Mouse (Mus musculus) hindbrain, embryonic 16.5 days (tissue): ENCODE results near the gene Bmp10. TPM values are rescaled to one million over a fixed set of nuclear protein-coding genes. Genes with fewer than 3 reads are reported as not detected.

ENCODE experiments used
- ATAC-seq: fragments of 200-750 bp; cut with Nextera tagmentation; 2 replicates; pipeline ENCODE4 v1.8.0; 2017; ENCODE audit warnings: moderate TSS enrichment, moderate library complexity
- H3K27ac ChIP-seq: fragments of 300-500 bp; sonication (generic); 2 replicates; pipeline ENCODE4 v1.5.1; 2014; ENCODE audit warnings: low read depth, mild to moderate bottlenecking, control low read depth, low read length, moderate library complexity
- H3K27me3 ChIP-seq: fragments of 300-500 bp; sonication (generic); replicated peaks from 2 replicates; pipeline ENCODE4 v1.6.1; 2014; ENCODE audit warnings: low read length; ENCODE audit not compliant: control insufficient read depth, insufficient read depth
- H3K36me3 ChIP-seq: fragments of 300-500 bp; sonication (generic); 2 replicates; pipeline ENCODE4 v1.6.1; 2014; ENCODE audit warnings: mild to moderate bottlenecking, low read length, moderate library complexity, mixed read lengths; ENCODE audit not compliant: control insufficient read depth, insufficient read depth
- H3K4me1 ChIP-seq: fragments of 300-500 bp; sonication (generic); 2 replicates; pipeline ENCODE4 v1.6.1; 2014; ENCODE audit warnings: low read depth, low read length; ENCODE audit not compliant: control insufficient read depth, insufficient read depth
- H3K4me2 ChIP-seq: fragments of 300-500 bp; sonication (generic); 2 replicates; pipeline ENCODE4 v1.6.1; 2014; ENCODE audit warnings: mild to moderate bottlenecking, low read length, control low read depth, moderate library complexity
- H3K4me3 ChIP-seq: fragments of 300-500 bp; sonication (generic); 2 replicates; pipeline ENCODE4 v1.5.1; 2014; ENCODE audit warnings: mild to moderate bottlenecking, low read length, control low read depth, moderate library complexity
- H3K9ac ChIP-seq: fragments of 300-500 bp; sonication (generic); 2 replicates; pipeline ENCODE4 v1.6.1; 2014; ENCODE audit warnings: low read depth, mild to moderate bottlenecking, control low read depth, low read length, moderate library complexity
- H3K9me3 ChIP-seq: fragments of 300-500 bp; sonication (generic); 2 replicates; pipeline ENCODE4 v1.6.1; 2014; ENCODE audit warnings: mild to moderate bottlenecking, low read length, moderate library complexity; ENCODE audit not compliant: control insufficient read depth
- WGBS: fragments of 180-500 bp; shearing (Covaris S2); extraction: QIAGEN DNeasy Blood & Tissue Kit; methylation state at CpG from one replicate; pipeline ENCODE4 v1.1.7; 2014; 5-methylcytosine and 5-hydroxymethylcytosine counted together
- polyA plus RNA-seq: library from polyadenylated mRNA; unstranded; fragments of >200 nt; fragmentation: Nextera tagmentation; extraction: Ambion mirVana; gene quantifications from 2 replicates; pipeline ENCODE4 v1.2.1, GENCODE M21; 2015

Gene Bmp10
- polyA plus RNA-seq, 1 experiment from 2014 or later, result not detected

- H3K27ac ChIP-seq, result no peak overlapping the region
These were observed 8.0 kb downstream of the Bmp10 start for GRCm38 (mm10) chr6:87436745-87437144.

GRCm38 (mm10) chr6:87443253-87443652 lies 14.5 kb downstream of the Bmp10 start:
- WGBS, result 90% methylated on average over 11 of the region's 11 CpGs

More at GRCm38 (mm10) chr6:87436745-87437144, 8.0 kb downstream of the Bmp10 start:
- Histone ChIP-seq H3K4me1 (no peaks in the 10 kb centered on the region; the same call in 1 of the 2 replicates), H3K4me2 (no peak overlapping the region), H3K36me3 (no peaks in the 10 kb centered on the region), H3K9ac (no peak overlapping the region), H3K4me3 (no peak overlapping the region), H3K27me3 (no peaks in the 10 kb centered on the region), H3K9me3 (no peaks in the 10 kb centered on the region)
- no peak for ATAC-seq
- 90% methylated on average over 8 of the region's 8 CpGs for WGBS

GRCm38 (mm10) chr6:87445222-87445621 lies 16.4 kb downstream of the Bmp10 start:
- no peak for ATAC-seq
- Histone ChIP-seq H3K36me3 (no peaks in the 10 kb centered on the region), H3K9me3 (no peaks in the 10 kb centered on the region), H3K4me1 (no peaks in the 10 kb centered on the region), H3K27ac (no peak overlapping the region), H3K4me2 (no peak overlapping the region), H3K9ac (no peak overlapping the region), H3K4me3 (no peak overlapping the region), H3K27me3 (no peaks in the 10 kb centered on the region)
- 68% methylated on average over 7 of the region's 7 CpGs for WGBS

More at GRCm38 (mm10) chr6:87443253-87443652, 14.5 kb downstream of the Bmp10 start:
- Histone ChIP-seq H3K9ac (no peak overlapping the region), H3K27me3 (no peaks in the 10 kb centered on the region), H3K27ac (no peak overlapping the region), H3K4me1 (no peaks in the 10 kb centered on the region; the same call in 1 of the 2 replicates), H3K4me2 (no peak overlapping the region), H3K4me3 (no peak overlapping the region), H3K36me3 (no peaks in the 10 kb centered on the region), H3K9me3 (no peaks in the 10 kb centered on the region)
- no peak for ATAC-seq

GRCm38 (mm10) chr6:87447217-87447616 lies 18.4 kb downstream of the Bmp10 start:
- no peaks in the 10 kb centered on the region for H3K4me1 ChIP-seq
- H3K36me3 ChIP-seq, result no peaks in the 10 kb centered on the region
- H3K4me3 ChIP-seq, result no peak overlapping the region
- no peak overlapping the region for H3K9ac ChIP-seq
- WGBS, result 95% methylated on average over 4 of the region's 4 CpGs
- no peaks in the 10 kb centered on the region for H3K9me3 ChIP-seq
- H3K4me2 ChIP-seq, result no peak overlapping the region
- H3K27me3 ChIP-seq, result no peaks in the 10 kb centered on the region
- no peak overlapping the region for H3K27ac ChIP-seq
- no peak for ATAC-seq

GRCm38 (mm10) chr6:87449534-87449933 lies 20.7 kb downstream of the Bmp10 start:
- Histone ChIP-seq H3K4me1 (no peaks in the 10 kb centered on the region), H3K27me3 (no peaks in the 10 kb centered on the region), H3K4me3 (no peak overlapping the region), H3K9ac (no peak overlapping the region), H3K4me2 (no peak overlapping the region), H3K9me3 (no peaks in the 10 kb centered on the region), H3K27ac (no peak overlapping the region), H3K36me3 (no peaks in the 10 kb centered on the region)
- WGBS, result 81% methylated on average over 3 of the region's 3 CpGs
- ATAC-seq, result no peak

- H3K9me3 ChIP-seq, result no peaks in the 10 kb centered on the region
- H3K9ac ChIP-seq, result no peak overlapping the region
- H3K36me3 ChIP-seq, result no peaks in the 10 kb centered on the region
- no peak for ATAC-seq
- H3K4me3 ChIP-seq, result no peak overlapping the region
- H3K4me1 ChIP-seq, result no peaks in the 10 kb centered on the region
- H3K27me3 ChIP-seq, result no peaks in the 10 kb centered on the region
- 68% methylated on average over 3 of the region's 3 CpGs for WGBS
- H3K27ac ChIP-seq, result no peak overlapping the region
- H3K4me2 ChIP-seq, result no peak overlapping the region
These were observed 22.2 kb downstream of the Bmp10 start for GRCm38 (mm10) chr6:87451016-87451415.

- WGBS, result 66% methylated on average over 3 of the region's 3 CpGs
- no peak overlapping the region for H3K4me2 ChIP-seq
These were observed 23.0 kb downstream of the Bmp10 start for GRCm38 (mm10) chr6:87451771-87452170.

GRCm38 (mm10) chr6:87455507-87455906 lies 26.7 kb downstream of the Bmp10 start:
- H3K9me3 ChIP-seq, result no peaks in the 10 kb centered on the region
- no peak overlapping the region for H3K4me2 ChIP-seq
- ATAC-seq, result no peak
- no peaks in the 10 kb centered on the region for H3K36me3 ChIP-seq
- H3K4me1 ChIP-seq, result no peaks in the 10 kb centered on the region
- H3K9ac ChIP-seq, result no peak overlapping the region
- no peak overlapping the region for H3K4me3 ChIP-seq
- no peak overlapping the region for H3K27ac ChIP-seq
- no peaks in the 10 kb centered on the region for H3K27me3 ChIP-seq
- WGBS, result 79% methylated on average over 6 of the region's 6 CpGs

More at GRCm38 (mm10) chr6:87451771-87452170, 23.0 kb downstream of the Bmp10 start:
- Histone ChIP-seq H3K9me3 (no peaks in the 10 kb centered on the region), H3K4me3 (no peak overlapping the region), H3K27ac (no peak overlapping the region), H3K4me1 (no peaks in the 10 kb centered on the region), H3K36me3 (no peaks in the 10 kb centered on the region), H3K9ac (no peak overlapping the region), H3K27me3 (no peaks in the 10 kb centered on the region)
- ATAC-seq, result no peak

- no peak for ATAC-seq
- 9% methylated on average over 12 of the region's 12 CpGs for WGBS
- no peak overlapping the region for H3K27ac ChIP-seq
- H3K4me2 ChIP-seq, result peak overlapping the region; percentile 45
- H3K36me3 ChIP-seq, result no peaks in the 10 kb centered on the region
- H3K27me3 ChIP-seq, result no peaks in the 10 kb centered on the region
- peaks cover 3% of the 10 kb centered on the region for H3K4me1 ChIP-seq
- H3K9ac ChIP-seq, result no peak overlapping the region
- no peaks in the 10 kb centered on the region for H3K9me3 ChIP-seq
- H3K4me3 ChIP-seq, result peak overlapping the region; percentile 17; the same call in 1 of the 2 replicates
These were observed 37.4 kb downstream of the Bmp10 start for GRCm38 (mm10) chr6:87466221-87466620.

GRCm38 (mm10) chr6:87467373-87467772 lies 38.6 kb downstream of the Bmp10 start:
- 100% methylated on average over 1 of the region's 1 CpGs for WGBS
- no peak overlapping the region for H3K9ac ChIP-seq
- H3K9me3 ChIP-seq, result no peaks in the 10 kb centered on the region
- H3K4me2 ChIP-seq, result no peak overlapping the region
- ATAC-seq, result no peak
- H3K27me3 ChIP-seq, result no peaks in the 10 kb centered on the region
- no peaks in the 10 kb centered on the region for H3K36me3 ChIP-seq
- H3K4me1 ChIP-seq, result peaks cover 3% of the 10 kb centered on the region
- H3K4me3 ChIP-seq, result no peak overlapping the region
- no peak overlapping the region for H3K27ac ChIP-seq
